Mouse (Mus musculus) skeletal muscle tissue, postnatal 0 days (tissue): Measurements from ENCODE around the gene Myo7a. TPM values are rescaled to one million over a fixed set of nuclear protein-coding genes. Genes with fewer than 3 reads are reported as not detected.

Experiments
- polyA plus RNA-seq: library from polyadenylated mRNA; unstranded; fragments of >200 nt; fragmentation: Nextera tagmentation; extraction: Ambion mirVana; gene quantifications from 2 replicates; pipeline ENCODE4 v1.2.1, GENCODE M21; 2015

The Myo7a gene
- 4.4 and 6.2 TPM in 2 replicates for polyA plus RNA-seq

GRCm38 (mm10) chr7:98119179-98119960 lies at the start of gene Myo7a:
Gene Myo7a, minus strand, starts transcription at chr7:98119524.

DNA sequence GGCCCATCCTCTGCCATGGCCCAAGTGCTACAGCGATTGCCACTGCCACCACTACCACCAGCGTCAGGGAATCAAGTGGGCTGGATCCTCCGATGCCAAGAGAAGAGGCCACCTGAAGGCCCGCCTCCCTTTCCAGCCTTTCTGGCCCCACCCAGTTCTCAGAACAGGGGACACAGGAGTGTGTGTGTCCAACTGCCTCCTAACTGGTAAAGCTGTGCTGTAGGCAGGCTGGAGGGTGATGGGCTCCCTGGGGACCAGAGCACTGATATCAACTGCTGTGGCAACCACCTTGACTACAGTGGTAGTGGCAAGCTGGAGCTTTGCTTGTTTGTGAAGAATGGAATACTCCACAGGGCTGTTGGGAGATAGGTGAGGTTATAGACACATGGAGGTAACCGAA lies 26.1 kb upstream of the Myo7a start, which contains the start of gene Omp:
TSS of gene Omp (minus strand) at position 101 of the 400 bp plus-strand sequence.

Other genes with a start within 250 kb of the Myo7a start
- gene Gdpd4, start 199.6 kb downstream of the Myo7a start, polyA plus RNA-seq, result 0.05 and 0.12 TPM in 2 replicates
- 0.06 and 0.10 TPM in 2 replicates for gene Omp, start 26.0 kb upstream of the Myo7a start, polyA plus RNA-seq
- 2.6 and 3.3 TPM in 2 replicates for gene Capn5, start 58.8 kb upstream of the Myo7a start, polyA plus RNA-seq
- 0.08 TPM in 1 of 2 replicates, not detected in the other for gene B3gnt6, start 80.0 kb upstream of the Myo7a start, polyA plus RNA-seq
- gene Acer3, start 201.7 kb upstream of the Myo7a start, polyA plus RNA-seq, result 12.3 and 14.3 TPM in 2 replicates
- 6.7 and 7.6 TPM in 2 replicates for gene Tsku, start 241.8 kb upstream of the Myo7a start, polyA plus RNA-seq